In genomic region chr8:125993636-125994035, GRCm38 (mm10) we compare ENCODE assay signal across 23 mouse cellular contexts. TPM values are rescaled to one million over a fixed set of nuclear protein-coding genes. Genes with fewer than 3 reads are reported as not detected.
"Had no signal": no experiment of that assay in that cellular context is flagged by ENCODE, and none has a peak within 500 bp of the region (broad histone marks: within the 10 kb centered on the region; RNA-seq: fewer than 3 reads in every experiment).

No protein-coding gene starts in this region.

- H3K4me2 ChIP-seq: liver, embryonic 13.5 days; lung, embryonic 15.5 days; midbrain, embryonic 12.5 days; neural tube, embryonic 13.5 days had no signal

- ATAC-seq: intestine, embryonic 16.5 days; midbrain, embryonic 16.5 days had no signal

- H3K4me1 ChIP-seq: liver, embryonic 13.5 days; lung, embryonic 15.5 days; megakaryocyte, embryonic 14.5 days had no signal

- H3K9ac ChIP-seq: limb, embryonic 13.5 days; liver, embryonic 13.5 days; lung, embryonic 15.5 days; midbrain, embryonic 12.5 days; neural tube, embryonic 13.5 days had no signal

- H3K9me3 ChIP-seq: limb, embryonic 13.5 days; liver, embryonic 13.5 days; lung, embryonic 15.5 days; megakaryocyte, embryonic 14.5 days; midbrain, embryonic 12.5 days; neural tube, embryonic 13.5 days had no signal

- H3K27ac ChIP-seq: left cerebral cortex, adult 2 months; limb, embryonic 13.5 days; liver, embryonic 13.5 days; lung, embryonic 15.5 days; midbrain, embryonic 12.5 days; neural tube, embryonic 13.5 days had no signal

- DNase-seq: kidney, adult 18-20 months; kidney, postnatal 10 days; kidney, postnatal 36 days; layer of hippocampus, postnatal 36 days; left cerebral cortex, postnatal 4 days; liver, embryonic 13.5 days; lung, postnatal 10 days; lung, postnatal 36 days; retina, postnatal 1 day; right cerebral cortex, postnatal 25 days; spleen, adult 18-20 months; thymus, adult 18-20 months; thymus, postnatal 36 days had no signal

- H3K4me3 ChIP-seq: left cerebral cortex, adult 2 months; limb, embryonic 13.5 days; liver, embryonic 13.5 days; lung, embryonic 15.5 days; megakaryocyte, embryonic 14.5 days; midbrain, embryonic 12.5 days; myocyte; neural tube, embryonic 13.5 days had no signal

- H3K36me3 ChIP-seq: limb, embryonic 13.5 days; liver, embryonic 13.5 days; lung, embryonic 15.5 days; midbrain, embryonic 12.5 days; neural tube, embryonic 13.5 days had no signal

RNA-seq across cellular contexts. Expression of gene Kcnk1, which starts 1.3 kb away (rescaled TPM):
- total RNA-seq: monocyte, adult 5-6 weeks had no signal
- polyA plus RNA-seq: myocyte had no signal
